Mouse (Mus musculus) thymus, adult 2 months (tissue): ENCODE data around the gene Dctpp1.
A peak's percentile ranks its signal among the peaks of the same experiment; 100 is the strongest.

ENCODE experiments used
- CTCF ChIP-seq: fragments of 200-500 bp; IDR thresholded peaks from 2 replicates; pipeline ENCODE4 v1.5.1; 2012; ENCODE audit warnings: mild to moderate bottlenecking, control low read depth, low read length, moderate library complexity, borderline replicate concordance; ENCODE audit not compliant: control insufficient read depth, poor library complexity, insufficient read depth; ENCODE audit errors: extremely low read depth
- POLR2A ChIP-seq: fragments of 200-500 bp; IDR thresholded peaks from 2 replicates; pipeline ENCODE4 v1.6.1; 2012; ENCODE audit warnings: mild to moderate bottlenecking, low read length, control low read depth, moderate library complexity; ENCODE audit not compliant: control insufficient read depth, poor library complexity, insufficient read depth; ENCODE audit errors: extremely low read depth

DNA sequence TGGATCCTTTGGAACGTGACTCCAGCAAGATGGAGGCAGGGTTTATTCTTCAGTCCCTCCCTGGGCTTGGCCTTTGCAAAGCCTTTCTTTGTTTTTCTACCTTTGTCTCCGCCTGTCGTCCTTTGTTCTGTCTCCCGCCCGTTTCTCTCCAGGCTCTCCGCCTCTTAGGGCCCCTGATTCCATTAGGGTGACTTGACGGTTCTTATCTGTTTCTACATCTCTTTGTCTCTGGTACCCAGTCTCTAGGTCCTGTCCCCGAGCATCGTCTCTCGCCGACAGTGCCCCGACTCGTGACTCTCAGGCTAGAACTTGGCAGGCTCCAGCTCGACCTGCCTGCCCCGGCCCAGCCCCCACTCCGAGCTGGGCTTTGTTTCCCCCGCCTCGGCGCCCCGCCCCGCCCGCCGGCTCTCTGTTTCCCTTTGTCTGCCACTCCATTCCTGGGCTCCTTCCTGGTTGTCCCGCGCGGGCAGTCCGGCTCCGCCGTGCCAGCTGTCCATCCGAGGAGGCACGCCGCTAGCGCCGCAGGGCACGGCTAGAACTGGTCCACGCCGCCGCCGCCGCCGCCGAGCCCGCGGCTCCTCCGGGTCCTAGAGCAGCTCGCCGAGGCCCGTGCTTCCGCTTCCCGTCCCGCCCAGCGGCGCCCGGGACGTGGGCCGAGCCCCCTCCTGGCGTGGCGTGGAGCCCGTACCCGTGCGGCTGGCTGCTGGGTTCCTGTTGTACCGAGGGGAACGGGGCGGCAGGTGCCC lies 27.7 kb downstream of the Dctpp1 start, which contains the start of the genes Zfp553 and Sept1:
- TF ChIP-seq POLR2A (peak; percentile 93), CTCF (peak; percentile 56; the same call in 1 of the 2 replicates)
